Mouse (Mus musculus): ENCODE results near the gene Syngr3.

DNA sequence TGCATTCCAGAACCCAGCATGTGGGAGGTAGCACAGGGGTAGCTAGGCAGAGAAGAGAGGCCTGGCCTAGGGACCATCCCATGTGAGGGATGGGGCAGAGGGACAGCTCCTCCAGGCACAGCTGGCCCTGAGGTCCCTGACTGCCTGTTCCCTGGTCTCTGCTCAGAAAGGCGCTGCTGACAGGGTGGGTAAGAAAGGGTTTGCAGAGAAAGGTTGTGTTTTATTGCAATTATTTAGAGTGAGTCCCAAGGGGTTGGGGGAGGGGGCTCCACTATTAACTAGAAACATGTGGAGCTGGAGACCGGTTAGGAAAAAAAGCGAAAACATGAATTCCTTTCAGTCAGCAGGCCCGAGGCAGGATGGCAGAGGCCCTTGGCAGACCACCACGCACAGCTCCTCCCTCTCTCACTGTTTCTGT lies 50.2 kb downstream of the Syngr3 start:
- no peak for TF ChIP-seq CTCF (IDR thresholded peaks at IDR 0.05 in 2 of 3, conservative IDR thresholded peaks at IDR 0.05 in 1 of 3; ENCODE audit: control insufficient read depth in 1 of 3, insufficient read depth in 1 of 3, low read depth in 2 of 3, low read length in 3 of 3, poor library complexity in 1 of 3, severe bottlenecking in 1 of 3)
- no peak for TF ChIP-seq ZKSCAN1 (IDR thresholded peaks at IDR 0.05; ENCODE audit: low read depth, low read length)
- TF ChIP-seq CHD1 (IDR thresholded peaks at IDR 0.05; ENCODE audit: low read depth, low read length) = no peak
- TF ChIP-seq TCF12 (IDR thresholded peaks at IDR 0.05; ENCODE audit: low read depth, low read length) = no peak
- no peak for TF ChIP-seq TAL1 (IDR thresholded peaks at IDR 0.05; ENCODE audit: low read length)
- no peak for TF ChIP-seq POLR2A (IDR thresholded peaks at IDR 0.05; ENCODE audit: control insufficient read depth in 1 of 2, insufficient read depth in 1 of 2, low read depth in 1 of 2, low read length in 2 of 2, poor library complexity in 1 of 2)
- TF ChIP-seq NRF1 (IDR thresholded peaks at IDR 0.05; ENCODE audit: insufficient read depth, low read depth, low read length, poor library complexity, severe bottlenecking) = no peak
- TF ChIP-seq MAX (IDR thresholded peaks at IDR 0.05; ENCODE audit: low read length) = no peak
